Mouse (Mus musculus) adrenal gland, adult 2 months (tissue): ENCODE data around the gene Vcam1. TPM values are rescaled to one million over a fixed set of nuclear protein-coding genes. Genes with fewer than 3 reads are reported as not detected.

Experiments
- DNase-seq: peaks from one replicate; pipeline ENCODE4 v3.0.0; 2021
- polyA plus RNA-seq: library from polyadenylated mRNA; depleted of rRNA; stranded (reverse); fragments of >200 nt; gene quantifications from 2 replicates; pipeline ENCODE4 v1.2.3, GENCODE M21; 2012; rRNA removed
- total RNA-seq, 2 experiments: library from RNA; stranded (reverse); gene quantifications; 2 replicates each; pipeline ENCODE4 v1.2.3; 2021

The Vcam1 gene
- total and polyA plus RNA-seq, 3 experiments, result 2.2 to 19.3 (median 15.9) TPM

DNA sequence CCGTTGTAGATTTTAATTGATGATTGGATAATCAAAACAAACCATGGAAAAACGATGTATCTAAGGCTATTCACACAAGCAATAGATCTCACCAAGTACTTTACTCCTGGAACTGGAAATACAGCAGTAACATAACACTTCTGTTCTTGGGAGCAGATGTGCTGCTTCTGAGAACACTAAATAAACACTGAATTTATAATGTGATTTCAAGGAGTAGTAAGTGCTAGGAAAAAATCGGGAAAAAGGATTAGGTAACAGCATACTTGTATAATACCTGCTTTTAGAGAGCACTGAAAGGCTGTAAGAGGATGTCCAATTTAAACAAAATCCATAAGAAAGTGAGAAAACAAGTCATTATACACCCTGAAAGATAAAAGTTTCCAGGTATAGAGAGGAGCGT is 43.5 kb downstream of the Vcam1 start:
- DNase-seq, result no peak

DNA sequence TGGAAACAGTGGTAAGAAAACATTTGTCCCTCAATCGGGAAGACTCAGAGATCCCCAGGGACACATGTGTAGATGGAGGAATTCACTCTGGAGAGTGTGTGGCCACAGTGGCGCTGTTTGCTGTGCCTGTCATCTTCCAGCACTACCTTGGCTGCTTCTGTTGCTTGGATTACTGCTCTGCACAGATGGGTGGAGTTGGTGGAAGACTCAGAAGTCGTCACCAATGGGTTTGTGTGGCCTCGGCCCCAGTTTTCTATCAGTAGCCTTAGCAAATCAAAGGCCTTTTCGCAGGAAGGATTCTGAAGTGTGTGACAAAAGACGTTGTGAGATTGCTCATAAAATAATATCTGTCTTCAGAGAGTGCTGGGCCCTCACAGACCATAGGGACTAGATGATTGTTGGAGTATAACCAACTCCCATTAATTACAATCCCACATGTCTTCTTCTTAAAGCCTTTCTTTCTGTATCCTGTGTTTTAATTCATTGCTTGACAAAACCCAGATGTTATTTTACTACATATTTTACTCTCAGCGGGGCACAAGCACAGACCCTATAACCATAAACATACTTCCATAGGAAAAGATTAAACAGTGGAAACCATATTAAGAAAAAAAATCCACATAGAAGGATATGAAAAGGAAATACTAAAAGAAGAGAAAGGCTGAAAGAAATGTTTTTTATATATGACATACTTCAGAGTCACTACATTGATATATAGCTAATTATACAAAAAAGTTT is 48.4 kb downstream of the Vcam1 start:
- DNase-seq, result no peak

DNA sequence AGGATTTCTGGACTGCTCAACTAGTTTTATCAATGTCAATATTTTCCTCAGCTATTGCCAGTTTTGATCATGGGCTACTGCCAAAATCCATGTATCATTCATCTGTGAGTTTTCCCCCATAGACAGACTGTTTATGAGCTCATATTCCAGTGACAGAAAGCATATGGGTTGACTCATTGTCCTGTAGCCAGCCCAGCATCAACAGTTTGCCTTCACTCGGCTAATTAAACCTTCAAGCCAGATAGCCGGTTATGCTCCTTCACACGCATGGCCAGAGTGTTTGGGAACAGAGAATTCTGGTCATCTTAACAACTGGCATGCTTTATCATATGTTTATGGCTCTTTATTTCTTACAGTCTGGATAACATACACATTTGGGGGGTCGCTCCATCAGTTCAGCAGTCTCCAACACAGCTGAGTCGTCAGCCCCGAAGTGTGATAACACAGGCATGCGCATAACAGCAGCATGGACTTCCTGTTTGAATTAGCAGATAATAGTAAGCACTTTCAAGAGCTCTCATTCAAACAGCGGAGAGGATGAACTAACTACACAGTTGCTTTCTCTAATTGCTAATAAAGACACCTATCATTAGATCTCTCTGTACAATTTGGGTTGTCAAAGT is 49.2 kb downstream of the Vcam1 start:
- no peak for DNase-seq

DNA sequence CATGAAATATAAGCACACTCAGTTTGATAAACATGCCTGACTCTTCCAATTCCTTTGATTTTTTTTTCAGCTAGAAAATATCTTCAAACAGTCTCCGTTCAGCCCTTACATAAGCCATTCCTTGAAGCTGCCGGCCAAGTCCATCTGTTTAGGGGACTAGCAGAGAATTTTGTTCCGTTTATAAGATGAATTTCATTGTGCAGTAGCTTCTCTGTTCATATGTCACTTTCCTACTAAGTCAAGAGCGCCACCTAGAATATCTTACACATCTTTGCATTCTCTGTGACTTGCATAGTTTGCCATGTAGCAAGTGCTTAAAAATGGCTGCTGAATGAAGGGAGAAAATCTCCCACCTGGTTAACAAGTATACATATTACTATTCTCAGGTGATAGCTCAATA is 51.0 kb downstream of the Vcam1 start:
- no peak for DNase-seq

DNA sequence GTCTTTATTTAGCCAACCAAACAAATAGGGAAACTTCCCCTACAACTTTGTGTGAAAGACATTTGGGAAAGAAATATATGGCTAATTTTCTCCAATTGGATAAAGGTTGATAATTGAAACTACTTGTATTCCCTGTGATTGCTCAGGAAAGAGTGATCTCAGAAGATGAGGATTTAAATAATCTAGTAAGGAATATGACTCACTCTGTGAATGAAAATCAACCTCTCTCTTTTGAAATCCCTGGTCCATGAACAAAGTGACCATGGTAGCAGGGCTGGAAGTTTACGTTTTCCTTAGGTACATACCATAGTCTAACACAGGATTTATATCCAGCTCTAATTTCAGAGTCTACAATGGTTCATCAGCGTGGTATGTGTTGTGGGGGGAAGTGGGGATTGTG is 52.7 kb downstream of the Vcam1 start:
- no peak for DNase-seq

DNA sequence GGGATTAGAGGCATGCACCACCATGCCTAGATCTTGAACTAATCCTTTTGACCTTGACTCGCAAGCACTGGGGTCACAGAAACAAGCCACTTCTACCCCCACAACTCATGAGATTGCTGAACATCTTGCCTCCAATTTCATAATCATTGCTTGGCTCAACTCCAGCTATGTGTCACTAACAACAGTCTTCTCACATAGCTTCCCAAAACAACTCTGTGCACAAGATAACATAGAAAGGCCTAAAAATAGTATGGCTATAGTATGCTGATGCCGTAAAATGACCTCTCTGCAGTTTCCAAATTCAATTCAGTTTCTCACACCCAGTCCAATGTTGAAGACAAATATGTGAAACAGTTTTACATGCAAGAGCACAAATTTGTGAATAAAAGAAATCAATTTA is 56.9 kb downstream of the Vcam1 start:
- no peak for DNase-seq

DNA sequence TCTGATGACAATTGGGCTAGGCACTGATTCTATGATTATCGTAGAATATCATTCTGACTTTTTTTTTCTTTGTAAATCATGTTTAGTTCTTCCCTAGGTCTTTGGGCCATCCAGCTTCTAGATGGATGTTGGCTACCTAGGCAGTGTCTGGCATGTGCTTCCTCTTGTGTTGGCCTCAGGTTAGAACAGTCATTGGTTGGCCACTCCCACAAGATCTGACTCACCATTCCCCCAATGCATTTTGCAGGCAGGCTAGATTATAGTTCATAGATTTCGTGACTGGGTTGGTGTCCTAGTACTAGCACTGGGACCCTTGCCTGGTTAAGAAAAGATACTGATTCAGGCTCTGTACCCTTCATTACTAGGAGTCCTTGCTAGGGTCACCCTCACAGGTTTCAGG is 67.3 kb downstream of the Vcam1 start:
- DNase-seq, result no peak

DNA sequence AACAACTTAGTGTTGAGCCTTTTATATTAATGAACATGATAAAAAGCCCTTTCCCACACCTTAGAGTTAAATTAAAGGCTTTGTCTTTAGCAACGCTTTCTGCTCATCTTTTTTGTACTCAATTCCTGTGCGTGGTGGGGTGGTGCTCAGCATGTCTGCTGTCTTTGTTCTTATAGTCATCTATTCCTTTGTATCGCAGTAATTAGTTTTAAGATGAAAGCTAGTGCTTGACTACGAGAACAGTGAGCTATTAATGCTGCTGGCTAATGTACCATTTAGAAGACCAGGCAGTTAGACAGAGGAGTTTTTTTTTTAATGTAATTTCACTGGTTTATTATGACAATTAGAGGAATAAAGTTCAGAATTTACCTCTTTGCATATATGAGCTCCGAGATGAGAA is 69.2 kb downstream of the Vcam1 start:
- DNase-seq, result no peak

Other genes with a start within 250 kb of the Vcam1 start
- gene Dph5, start 241.9 kb downstream of the Vcam1 start, total RNA-seq, result 10 to 100 TPM; 16.8 to 18.9 TPM
- 1.3 and 2.1 TPM in 2 replicates for gene Dph5, start 241.9 kb downstream of the Vcam1 start, polyA plus RNA-seq
- 10 to 100 TPM; 26.8 to 34.5 TPM for gene Slc30a7, start 122.3 kb downstream of the Vcam1 start, total RNA-seq
- 5.9 and 7.3 TPM in 2 replicates for gene Slc30a7, start 122.3 kb downstream of the Vcam1 start, polyA plus RNA-seq
- gene Extl2, start 122.2 kb downstream of the Vcam1 start, total RNA-seq, result 10 to 100 TPM; 16.3 to 22.7 TPM
- 34.7 and 37.9 TPM in 2 replicates for gene Extl2, start 122.2 kb downstream of the Vcam1 start, polyA plus RNA-seq
- gene Gpr88, start 123.8 kb upstream of the Vcam1 start, total RNA-seq, result under 1 TPM; 0.52 to 0.83 TPM
- 1.9 and 3.1 TPM in 2 replicates for gene Gpr88, start 123.8 kb upstream of the Vcam1 start, polyA plus RNA-seq